Mouse (Mus musculus) kidney, adult 2 months (tissue): ENCODE data around the gene Rtel1. TPM values are rescaled to one million over a fixed set of nuclear protein-coding genes. Genes with fewer than 3 reads are reported as not detected.

Source experiments
- DNase-seq: peaks from one replicate; pipeline ENCODE4 v3.0.0; 2021
- H3K27ac ChIP-seq: fragments of 200-500 bp; 2 replicates; pipeline ENCODE4 v1.5.1; 2012; ENCODE audit warnings: low read depth, low read length, control low read depth, inconsistent platforms; ENCODE audit not compliant: insufficient read depth
- H3K27me3 ChIP-seq: fragments of 200-500 bp; replicated peaks from 2 replicates; pipeline ENCODE4 v1.6.1; 2012; ENCODE audit warnings: mild to moderate bottlenecking, moderate library complexity, low read length, inconsistent platforms; ENCODE audit not compliant: control insufficient read depth, insufficient read depth
- H3K36me3 ChIP-seq: fragments of 200-500 bp; 2 replicates; pipeline ENCODE4 v1.6.1; 2012; ENCODE audit warnings: mild to moderate bottlenecking, moderate library complexity, low read length, inconsistent platforms; ENCODE audit not compliant: control insufficient read depth, insufficient read depth
- H3K4me1 ChIP-seq: fragments of 200-500 bp; 2 replicates; pipeline ENCODE4 v1.6.1; 2011; ENCODE audit warnings: low read length; ENCODE audit not compliant: control insufficient read depth, insufficient read depth
- H3K4me3 ChIP-seq: fragments of 200-500 bp; 2 replicates; pipeline ENCODE4 v1.5.1; 2011; ENCODE audit warnings: mild to moderate bottlenecking, low read depth, low read length, control low read depth; ENCODE audit not compliant: insufficient read depth
- CTCF ChIP-seq: fragments of 200-500 bp; conservative IDR thresholded peaks from 2 replicates; pipeline ENCODE4 v1.5.1; 2011; ENCODE audit warnings: low read depth, mild to moderate bottlenecking, control low read depth, low read length, moderate library complexity, mixed read lengths; ENCODE audit not compliant: insufficient read depth, insufficient read length
- POLR2A ChIP-seq: fragments of 200-500 bp; IDR thresholded peaks from one replicate; pipeline ENCODE4 v1.6.1; 2011; ENCODE audit warnings: low read depth, low read length, control low read depth
- WGBS: fragments of 180-500 bp; shearing (Covaris S2); methylation state at CpG from one replicate; pipeline ENCODE4 v1.1.7; 2018; 5-methylcytosine and 5-hydroxymethylcytosine counted together
- polyA plus RNA-seq: library from polyadenylated mRNA; depleted of rRNA; stranded (reverse); fragments of >200 nt; gene quantifications from 2 replicates; pipeline ENCODE4 v1.2.3, GENCODE M21; 2012; rRNA removed

Rtel1 gene
- polyA plus RNA-seq, 1 experiment = 30.2 TPM

DNA sequence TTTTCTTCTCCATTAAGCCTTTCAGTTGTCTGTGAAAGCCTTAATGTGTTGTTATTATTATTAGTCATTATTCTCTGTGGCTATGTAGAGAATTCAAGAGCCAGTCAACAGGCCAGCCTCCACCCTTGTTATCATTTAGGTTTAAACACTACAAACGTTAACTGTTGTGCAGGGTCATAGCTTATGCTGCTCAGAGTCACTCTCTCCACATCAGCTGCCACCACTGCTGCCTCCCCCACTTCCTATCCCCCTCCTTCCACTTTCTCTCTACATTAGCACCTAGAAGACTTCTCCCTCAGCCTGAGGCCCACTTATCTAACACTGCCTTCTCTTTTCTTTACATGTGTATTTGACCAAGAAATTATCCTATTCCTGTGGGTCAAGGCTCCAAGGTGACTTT lies 82.0 kb downstream of the Rtel1 start:
- H3K27ac ChIP-seq = no peak overlapping the region
- 29% methylated on average over 1 of the region's 1 CpGs for WGBS
- H3K36me3 ChIP-seq = no peaks in the 10 kb centered on the region
- DNase-seq = no peak
- no peaks in the 10 kb centered on the region for H3K27me3 ChIP-seq
- no peaks in the 10 kb centered on the region for H3K4me1 ChIP-seq
- no peak overlapping the region for H3K4me3 ChIP-seq
- no peak for TF ChIP-seq POLR2A
- no peak for TF ChIP-seq CTCF

DNA sequence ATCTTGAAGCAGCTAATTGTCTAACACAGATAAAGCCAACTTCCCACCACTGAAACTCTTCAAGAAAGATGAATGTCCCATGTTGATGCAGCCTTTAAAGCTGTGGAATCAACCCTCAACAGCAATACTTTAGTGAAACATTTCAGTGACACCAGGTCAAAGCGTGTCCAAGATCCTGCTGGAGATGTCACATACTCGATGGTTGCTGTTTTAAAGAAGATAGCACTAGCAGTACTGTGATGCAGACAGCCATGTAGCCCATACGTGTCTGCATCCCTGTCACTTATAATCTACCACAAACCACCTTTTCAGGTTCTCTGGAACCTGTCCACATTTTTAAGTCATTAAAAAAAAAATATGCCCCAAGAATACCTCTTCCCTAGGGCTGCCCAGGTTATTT lies 84.2 kb downstream of the Rtel1 start:
- no peaks in the 10 kb centered on the region for H3K27me3 ChIP-seq
- 93% methylated on average over 3 of the region's 3 CpGs for whole genome bisulfite sequencing
- H3K4me1 ChIP-seq = no peaks in the 10 kb centered on the region
- no peak overlapping the region for H3K27ac ChIP-seq
- TF ChIP-seq POLR2A (no peak), CTCF (no peak)
- H3K36me3 ChIP-seq = no peaks in the 10 kb centered on the region
- no peak for DNase-seq
- no peak overlapping the region for H3K4me3 ChIP-seq

Other genes with a start within 250 kb of the Rtel1 start
- 0.05 and 0.31 TPM in 2 replicates for gene Kcnq2, start 184.4 kb upstream of the Rtel1 start, polyA plus RNA-seq
- 0.92 and 18.7 TPM in 2 replicates for gene Eef1a2, start 162.7 kb upstream of the Rtel1 start, polyA plus RNA-seq
- 162 and 168 TPM in 2 replicates for gene Ppdpf, start 132.5 kb upstream of the Rtel1 start, polyA plus RNA-seq
- gene Ptk6, start 117.0 kb upstream of the Rtel1 start, polyA plus RNA-seq = 0.12 and 0.16 TPM in 2 replicates
- gene Srms, start 106.6 kb upstream of the Rtel1 start, polyA plus RNA-seq = 0.87 and 0.91 TPM in 2 replicates
- gene Fndc11, start 99.7 kb upstream of the Rtel1 start, polyA plus RNA-seq = 0.72 and 0.77 TPM in 2 replicates
- gene Helz2, start 77.7 kb upstream of the Rtel1 start, polyA plus RNA-seq = 15.4 and 17.5 TPM in 2 replicates
- gene Gmeb2, start 31.7 kb upstream of the Rtel1 start, polyA plus RNA-seq = 12.8 and 14.5 TPM in 2 replicates
- 0.46 and 2.4 TPM in 2 replicates for gene Stmn3, start 5.2 kb upstream of the Rtel1 start, polyA plus RNA-seq
- 29.6 and 35.2 TPM in 2 replicates for gene Zgpat, start 45.2 kb downstream of the Rtel1 start, polyA plus RNA-seq
- gene Arfrp1, start 45.7 kb downstream of the Rtel1 start, polyA plus RNA-seq = 32.0 and 36.0 TPM in 2 replicates
- 35.1 and 53.7 TPM in 2 replicates for gene Lime1, start 60.3 kb downstream of the Rtel1 start, polyA plus RNA-seq
- 7.7 and 8.0 TPM in 2 replicates for gene Zbtb46, start 139.7 kb downstream of the Rtel1 start, polyA plus RNA-seq
- gene Abhd16b, start 173.5 kb downstream of the Rtel1 start, polyA plus RNA-seq = not detected in 2 replicates
- 35.2 and 41.5 TPM in 2 replicates for gene Tpd52l2, start 177.4 kb downstream of the Rtel1 start, polyA plus RNA-seq
- 55.5 and 65.1 TPM in 2 replicates for gene Dnajc5, start 200.7 kb downstream of the Rtel1 start, polyA plus RNA-seq